Mouse (Mus musculus): ENCODE measurements around the gene Gm5771. TPM values are rescaled to one million over a fixed set of nuclear protein-coding genes. Genes with fewer than 3 reads are reported as not detected.

Gene Gm5771
- not detected for total RNA-seq (2023)

GRCm38 (mm10) chr6:41392056-41392455, at the start of gene Gm5771:
Gene Gm5771 (plus strand): TSS chr6:41392356.

DNA sequence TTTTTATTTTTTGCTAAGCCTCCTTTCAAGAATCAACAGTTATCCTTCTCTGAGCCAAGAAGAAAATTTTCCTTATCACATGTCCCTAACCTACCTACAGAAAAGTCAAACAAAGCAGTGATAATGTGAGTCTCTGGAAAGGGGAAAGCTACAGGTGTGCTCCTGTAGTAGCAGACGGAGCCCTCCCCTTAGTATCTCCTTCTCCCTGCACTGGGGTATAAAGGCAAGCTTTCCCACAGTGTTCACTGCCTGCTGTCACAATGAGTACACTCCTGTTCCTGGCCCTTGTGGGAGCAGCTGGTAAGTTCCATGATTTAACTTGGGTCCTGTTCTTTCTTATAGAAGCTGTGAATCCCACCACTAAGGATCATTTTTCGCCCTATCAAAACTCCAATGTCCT, 38.2 kb upstream of the Gm5771 start, which contains the start of gene Try10:
Gene Try10 (plus strand): TSS at position 174 of the 400 bp plus-strand sequence.

GRCm38 (mm10) chr6:41377578-41377977, 14.6 kb upstream of the Gm5771 start, which contains the start of gene Prss3:
Gene Prss3 (minus strand): TSS chr6:41377678.

DNA sequence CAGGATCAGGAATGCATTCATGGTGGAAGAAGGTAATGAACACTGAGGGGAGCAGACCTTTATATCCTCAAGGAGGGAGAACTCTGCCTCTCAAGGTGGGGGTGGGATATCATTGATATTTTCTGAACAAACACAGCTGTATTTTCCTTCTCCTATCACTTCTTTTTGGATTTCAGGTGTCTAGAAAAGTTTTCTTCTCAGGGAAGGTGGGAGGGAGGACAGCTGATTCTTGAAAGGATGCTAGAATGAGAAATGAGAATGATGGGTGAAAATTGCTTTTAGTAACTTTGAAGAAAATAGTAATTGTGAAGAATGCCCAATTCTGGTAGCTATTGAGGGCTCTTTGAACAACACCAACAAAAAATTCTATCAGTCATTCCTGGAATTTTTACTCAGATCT, 53.9 kb downstream of the Gm5771 start, which contains the start of gene Gm10334:
Gene Gm10334 (minus strand): TSS at position 101 of the 400 bp plus-strand sequence.

Other genes starting within 250 kb of the Gm5771 start
- gene Try4, start 90.1 kb upstream of the Gm5771 start, total RNA-seq (2023): not detected
- not detected for gene Try5, start 75.5 kb upstream of the Gm5771 start, total RNA-seq (2023)
- not detected for gene Try10, start 38.3 kb upstream of the Gm5771 start, total RNA-seq (2023)
- gene Prss3, start 14.7 kb upstream of the Gm5771 start, total RNA-seq (2023): not detected
- not detected for gene Gm10334, start 53.8 kb downstream of the Gm5771 start, total RNA-seq (2023)
- not detected for gene Prss1, start 66.6 kb downstream of the Gm5771 start, total RNA-seq (2023)
- gene Prss2, start 129.4 kb downstream of the Gm5771 start, total RNA-seq (2023): not detected
- under 1 TPM in 1 of 2 experiments, not detected in 1; 0.22 TPM for gene Ephb6, start 213.1 kb downstream of the Gm5771 start, total RNA-seq (2023)
- not detected for gene Trpv6, start 244.0 kb downstream of the Gm5771 start, total RNA-seq (2023)

Data from neutrophil, adult 59 days (primary cell).